Mouse (Mus musculus) v-Abl transformed pro-B cells (cell line): ENCODE results near the gene Slit3.

Experiments
- in situ Hi-C, 2 experiments: fragments of 400-800 bp; cut with MboI; formaldehyde crosslinking; loops; one replicate each; pipeline ENCODE4 v1.15.1; 2025; ENCODE audit not compliant: unreplicated experiment in 2 of 2

Gene Slit3

DNA sequence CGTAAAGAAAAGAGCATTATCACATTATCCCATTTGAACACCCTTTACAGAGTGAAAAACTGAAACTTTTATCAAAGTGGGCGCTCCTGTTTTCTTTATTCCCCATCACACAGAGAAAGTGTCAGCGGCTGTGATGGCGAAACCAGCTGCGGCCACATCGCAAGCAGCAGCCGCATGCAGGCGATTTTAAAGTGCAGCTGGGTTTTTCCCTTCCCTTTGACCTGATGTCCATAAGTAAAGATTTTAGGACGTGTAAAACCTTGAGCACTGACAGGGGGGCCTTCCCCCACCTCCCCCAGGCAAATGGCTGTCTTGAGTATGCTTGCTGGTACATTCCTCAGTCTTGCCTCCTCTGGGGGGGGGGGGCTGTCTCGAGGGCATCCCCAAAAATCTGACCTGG, 266.8 kb downstream of the Slit3 start:
- in situ Hi-C loops = no loop called here

DNA sequence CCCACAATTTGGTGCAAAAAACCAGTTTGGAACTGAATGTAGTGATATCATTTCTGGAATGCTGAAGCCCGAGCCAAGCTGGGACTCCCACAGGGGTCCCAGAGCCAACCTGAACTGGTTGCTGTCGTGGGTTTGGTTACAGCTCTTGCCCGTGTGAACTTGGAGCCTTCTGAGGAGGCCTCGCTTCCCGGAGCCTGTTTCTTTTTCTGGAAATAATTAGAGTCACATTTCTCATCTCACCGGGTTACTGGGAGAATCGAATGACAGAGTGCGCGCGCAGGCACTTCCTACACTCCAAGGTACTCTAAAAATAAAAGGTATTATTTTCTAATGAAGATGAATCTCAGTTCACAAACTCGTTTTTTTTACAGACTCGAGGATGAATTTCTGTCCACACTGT, 267.4 kb downstream of the Slit3 start:
- in situ Hi-C loops = no loop called here

DNA sequence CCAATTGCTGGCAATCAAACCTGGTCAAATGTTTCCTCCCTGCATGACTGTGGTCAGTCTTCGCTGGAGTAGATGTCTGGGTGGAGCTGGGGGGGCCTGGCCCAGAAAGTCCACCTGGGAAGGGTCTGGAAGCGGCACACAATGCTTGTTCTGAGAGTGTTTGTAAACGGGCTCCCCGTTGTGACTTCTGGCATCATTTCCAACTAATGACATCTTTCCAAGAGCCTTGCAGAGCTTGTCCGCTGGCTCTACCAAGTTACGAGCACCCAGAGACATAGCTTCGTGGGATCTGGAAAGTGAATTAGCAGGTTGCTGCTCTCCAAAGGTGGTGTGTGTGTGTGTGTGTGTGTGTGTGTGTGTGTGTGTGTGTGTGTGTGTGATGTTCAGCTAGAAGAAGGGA, 268.3 kb downstream of the Slit3 start:
- in situ Hi-C loops = no loop called here

DNA sequence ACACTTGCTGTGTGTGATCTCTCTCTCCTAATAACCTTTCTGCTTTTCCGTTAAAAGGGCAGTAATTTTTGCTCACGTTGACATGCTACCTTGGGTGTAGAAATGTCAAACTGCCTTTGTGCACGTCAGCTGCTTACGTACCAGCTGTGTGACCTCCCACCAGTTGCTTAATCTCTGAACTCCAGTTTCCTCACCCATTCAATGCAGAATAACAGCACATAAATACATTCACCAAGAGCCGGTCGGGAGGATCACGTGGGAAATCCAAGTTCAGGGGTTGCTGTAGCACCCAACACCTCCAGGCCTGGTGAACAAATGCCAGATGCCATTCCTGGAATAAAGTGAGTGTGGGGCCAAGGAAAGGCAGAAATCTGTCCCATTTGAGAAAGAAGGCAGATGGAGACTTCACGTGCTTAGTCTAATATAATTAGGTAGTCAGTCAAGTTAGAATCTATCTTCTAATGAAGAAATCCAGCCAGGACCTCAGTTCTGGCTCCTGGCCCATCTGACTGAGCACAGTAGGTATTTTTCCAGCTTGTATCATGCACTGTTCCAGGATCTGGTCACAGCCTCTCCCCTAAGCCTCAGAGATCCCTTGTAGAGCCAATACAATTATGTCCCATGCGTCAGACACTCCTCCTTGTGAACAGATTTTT, 268.9 kb downstream of the Slit3 start:
- in situ Hi-C loops = no loop called here

DNA sequence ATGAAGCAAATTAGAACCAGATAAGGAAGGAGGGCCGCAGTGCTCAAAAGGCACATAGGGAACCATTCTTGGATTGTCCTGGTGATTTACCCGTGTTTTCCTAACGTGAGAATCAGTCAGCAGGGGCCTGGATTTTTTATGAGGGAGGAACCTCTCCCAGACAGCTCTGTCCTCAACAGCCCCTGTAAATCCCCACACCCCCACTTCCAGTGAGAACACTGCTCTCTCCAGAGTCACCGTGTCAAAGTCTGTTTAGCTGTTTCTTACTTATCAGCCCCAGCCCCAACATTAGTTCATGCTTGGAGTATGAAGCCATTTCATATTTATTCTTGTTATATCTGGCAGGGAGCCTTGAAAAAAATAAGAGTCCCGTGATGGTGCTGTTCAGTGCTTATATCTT, 272.8 kb downstream of the Slit3 start:
- in situ Hi-C loops = no loop called here

DNA sequence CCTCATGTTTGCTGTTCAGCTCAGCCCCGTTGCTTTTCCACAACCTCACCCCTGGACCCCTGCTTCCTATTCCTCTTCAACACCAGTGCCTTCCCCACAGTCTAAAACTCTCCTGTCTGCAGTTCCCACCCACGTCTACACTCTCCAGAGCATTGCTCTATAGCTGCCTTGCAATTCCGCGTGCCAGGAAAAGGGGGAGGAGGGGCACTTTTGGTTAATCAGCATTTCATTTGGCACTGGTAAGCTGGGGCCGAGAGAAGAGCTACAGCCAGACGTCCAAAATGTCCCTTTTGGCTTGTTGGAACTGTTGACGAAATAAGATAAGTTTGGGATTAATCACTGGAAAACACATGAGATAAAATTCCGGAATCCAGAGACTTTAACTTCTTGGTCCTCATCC, 274.4 kb downstream of the Slit3 start:
- in situ Hi-C loops = no loop called here

DNA sequence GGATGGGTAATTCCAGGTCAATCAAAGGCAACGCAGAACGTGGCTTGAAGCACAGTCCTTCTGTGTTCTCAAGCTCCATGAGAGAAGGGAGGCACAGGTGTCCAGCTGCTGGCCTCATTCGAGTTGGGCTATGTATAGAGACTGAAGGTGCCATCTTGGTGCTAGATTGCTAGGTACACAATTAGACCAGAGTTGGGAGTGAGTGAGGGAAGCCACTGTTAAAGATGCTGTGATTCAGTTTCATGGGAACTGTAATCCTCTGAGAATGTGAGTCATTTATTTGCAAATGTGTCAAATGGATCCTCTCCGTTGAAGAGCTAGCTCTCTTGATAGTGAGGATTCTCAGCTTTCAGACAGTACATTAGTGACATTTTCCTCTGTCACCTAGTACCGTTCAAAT, 277.3 kb downstream of the Slit3 start:
- in situ Hi-C loops = no loop called here

DNA sequence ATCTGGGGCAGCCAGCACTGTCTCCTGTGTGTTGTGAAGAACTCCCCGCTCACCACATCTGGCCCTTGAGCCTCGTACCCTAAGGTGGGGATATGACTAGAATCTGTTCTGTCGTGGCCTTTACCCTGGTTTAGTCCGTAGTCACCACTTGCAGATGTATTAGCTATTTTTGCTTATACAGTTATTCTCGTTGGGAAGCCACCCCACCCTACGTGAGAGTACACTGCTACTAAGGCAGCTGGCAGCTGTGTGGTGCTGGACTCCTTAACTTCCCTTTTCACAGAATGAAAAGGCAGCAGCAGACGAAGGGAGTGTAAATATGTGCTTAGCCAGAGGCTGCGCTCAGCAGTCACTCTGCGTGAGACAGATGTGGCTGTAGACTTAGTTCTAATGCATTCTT, 282.5 kb downstream of the Slit3 start:
- in situ Hi-C loops = no loop called here

DNA sequence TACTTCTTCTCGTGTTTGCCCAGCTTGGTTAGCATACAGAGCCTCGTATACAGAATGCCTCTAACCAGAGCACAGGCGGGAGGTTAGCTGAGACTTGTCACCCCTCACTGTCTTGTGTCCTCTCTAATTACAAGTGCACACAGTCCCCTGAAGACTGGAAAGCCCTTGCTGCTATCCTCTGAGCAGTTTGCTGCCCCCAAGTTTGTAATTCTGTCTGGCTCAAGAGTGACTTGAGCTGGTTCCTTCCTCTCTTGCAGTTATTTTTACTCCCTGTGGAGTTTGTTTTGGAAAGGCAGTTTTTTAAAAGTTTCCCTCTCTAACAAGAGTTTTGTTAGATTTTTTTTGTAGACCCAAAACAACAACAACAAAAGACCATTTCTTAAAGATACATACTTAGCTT, 285.0 kb downstream of the Slit3 start:
- in situ Hi-C loops = no loop called here

DNA sequence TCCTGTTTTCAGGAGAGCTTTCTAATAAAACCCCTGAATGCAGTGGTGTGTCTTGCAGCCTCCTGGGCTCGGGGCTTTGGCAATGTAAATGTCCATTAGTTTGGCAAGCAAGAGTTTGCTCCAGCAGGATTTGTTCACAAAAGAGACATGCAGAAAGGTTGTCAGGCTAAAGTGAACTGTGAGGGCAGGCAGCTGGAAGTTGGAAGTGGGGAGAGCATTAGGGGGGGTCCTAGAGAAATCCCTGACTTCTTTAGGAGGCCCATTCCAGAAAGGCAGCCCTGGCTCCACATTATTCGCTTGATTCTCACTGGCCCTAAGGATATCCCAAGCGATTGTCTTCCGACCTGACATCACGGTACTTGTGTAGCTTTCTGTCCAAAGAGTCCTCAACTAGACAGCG, 285.5 kb downstream of the Slit3 start:
- in situ Hi-C loops = no loop called here

DNA sequence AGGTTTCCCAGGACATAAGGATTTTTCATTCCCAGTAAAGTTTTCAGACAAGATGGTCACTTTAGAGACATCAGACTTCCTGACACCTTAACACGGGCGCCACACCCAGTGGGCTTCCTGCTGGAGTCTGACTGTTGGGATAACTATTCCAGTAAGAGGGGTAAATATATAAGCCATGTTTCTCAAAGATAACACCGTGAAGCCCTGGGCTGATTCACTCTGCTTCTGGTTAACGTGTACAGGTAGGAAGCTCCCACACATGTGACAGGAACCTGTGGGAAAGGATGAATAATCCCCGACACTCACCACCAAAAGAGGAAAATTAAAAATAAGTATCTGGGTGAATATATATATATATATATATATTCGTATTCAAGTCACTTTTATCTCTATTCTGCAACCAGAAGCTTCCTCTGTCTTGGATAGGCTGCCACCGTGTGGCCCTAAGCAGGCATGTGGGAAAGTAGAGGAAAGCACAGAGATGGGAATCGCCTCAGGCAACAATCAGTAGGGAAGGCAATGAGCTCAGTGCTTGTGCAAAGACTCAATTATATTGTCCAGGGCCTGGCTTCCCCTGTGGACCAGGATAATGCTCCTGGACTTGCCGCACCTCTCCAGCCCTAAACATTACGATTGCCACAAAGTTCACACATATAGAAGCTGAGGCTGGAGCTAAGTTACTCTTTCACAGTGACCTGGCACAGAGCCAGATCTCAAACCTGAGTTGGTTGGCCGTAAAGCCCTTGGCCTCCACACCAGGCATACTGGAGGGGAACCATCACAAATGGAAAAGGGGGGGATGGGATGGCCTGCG, 286.5 kb downstream of the Slit3 start:
- in situ Hi-C loops = no loop called here

DNA sequence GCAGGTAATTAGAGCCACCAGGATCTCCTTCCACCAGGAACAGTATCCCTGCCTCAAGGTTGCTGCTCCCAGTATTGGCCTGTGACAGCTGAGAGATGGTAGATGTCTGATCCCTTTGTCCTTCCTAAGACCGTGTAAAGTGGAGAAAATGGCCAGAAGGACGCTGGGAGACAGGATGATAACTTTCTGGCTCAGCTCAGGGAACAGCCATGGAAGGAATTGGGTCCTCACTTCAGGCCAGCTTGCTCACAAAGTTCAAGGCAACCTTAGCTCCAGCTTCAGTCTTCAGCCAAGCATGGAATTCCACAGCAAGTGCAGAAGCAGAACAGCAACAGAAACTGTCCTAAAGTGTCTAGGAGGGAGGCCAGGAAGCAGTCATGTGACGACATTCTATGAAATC, 289.4 kb downstream of the Slit3 start:
- in situ Hi-C loops = no loop called here

DNA sequence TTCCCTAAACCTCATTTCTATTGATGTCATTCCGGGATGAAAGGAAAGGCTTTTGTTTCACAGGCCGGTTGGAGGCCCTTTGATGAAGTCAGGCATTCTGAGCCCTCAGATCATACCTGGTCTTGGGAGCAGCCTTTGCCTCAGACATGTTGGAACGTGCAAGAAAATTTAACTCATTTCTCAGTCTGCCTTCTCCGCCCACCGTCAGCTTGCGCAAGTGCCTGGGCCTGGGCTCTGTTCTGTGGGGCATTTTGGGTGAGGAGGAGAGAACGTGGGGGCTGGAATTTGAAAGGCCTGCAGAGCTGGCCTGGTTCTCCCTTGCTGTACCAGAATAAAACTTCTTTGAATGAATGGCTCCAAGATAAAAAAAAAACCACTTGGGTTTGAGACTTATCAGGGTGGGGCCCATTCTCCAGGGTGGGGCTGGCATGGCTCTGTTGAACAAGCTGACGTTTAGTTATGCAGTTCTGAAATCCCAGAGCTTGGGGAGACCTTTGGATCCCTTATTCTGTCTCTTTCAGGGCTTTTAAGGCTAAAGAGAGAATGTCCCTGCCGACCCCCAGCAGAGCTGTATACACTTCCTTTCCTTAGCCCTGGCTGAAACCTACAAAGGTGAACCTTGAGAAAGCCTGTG, 294.9 kb downstream of the Slit3 start:
- in situ Hi-C loops = no loop called here

DNA sequence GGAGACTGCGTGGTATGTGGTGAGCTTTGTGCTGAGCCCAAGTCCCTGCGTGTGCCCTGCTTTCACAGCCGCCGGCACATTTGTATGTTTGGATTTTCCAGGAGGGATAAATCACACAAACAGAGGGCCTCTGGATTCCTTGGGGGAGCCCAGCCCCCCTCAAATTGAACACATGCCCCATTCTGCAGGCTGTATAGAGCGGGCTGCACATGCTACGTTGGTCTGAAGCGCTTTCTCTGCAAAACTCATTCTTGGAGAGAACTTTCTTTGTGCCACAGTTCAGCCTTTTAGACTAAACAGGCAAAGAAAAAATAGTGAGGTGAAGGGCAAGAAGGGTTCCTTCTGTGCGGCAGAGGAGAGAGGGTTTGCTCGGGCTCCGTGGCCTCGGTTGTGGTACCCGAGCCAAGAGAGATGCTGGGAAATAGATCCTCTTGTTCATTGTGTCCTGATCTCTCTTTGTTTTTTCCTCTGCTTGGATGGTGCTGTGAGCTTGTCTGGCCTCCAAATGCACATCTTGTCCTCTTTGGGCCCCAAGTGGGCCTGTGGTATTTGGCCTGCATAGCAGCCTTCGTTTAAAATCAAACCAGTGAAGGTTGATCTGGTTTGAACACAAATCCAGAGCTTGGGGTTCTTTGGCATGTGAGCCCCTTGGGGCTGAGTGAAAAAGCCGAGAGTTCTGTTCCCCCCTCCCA, 295.5 kb downstream of the Slit3 start:
- in situ Hi-C loops = no loop called here

DNA sequence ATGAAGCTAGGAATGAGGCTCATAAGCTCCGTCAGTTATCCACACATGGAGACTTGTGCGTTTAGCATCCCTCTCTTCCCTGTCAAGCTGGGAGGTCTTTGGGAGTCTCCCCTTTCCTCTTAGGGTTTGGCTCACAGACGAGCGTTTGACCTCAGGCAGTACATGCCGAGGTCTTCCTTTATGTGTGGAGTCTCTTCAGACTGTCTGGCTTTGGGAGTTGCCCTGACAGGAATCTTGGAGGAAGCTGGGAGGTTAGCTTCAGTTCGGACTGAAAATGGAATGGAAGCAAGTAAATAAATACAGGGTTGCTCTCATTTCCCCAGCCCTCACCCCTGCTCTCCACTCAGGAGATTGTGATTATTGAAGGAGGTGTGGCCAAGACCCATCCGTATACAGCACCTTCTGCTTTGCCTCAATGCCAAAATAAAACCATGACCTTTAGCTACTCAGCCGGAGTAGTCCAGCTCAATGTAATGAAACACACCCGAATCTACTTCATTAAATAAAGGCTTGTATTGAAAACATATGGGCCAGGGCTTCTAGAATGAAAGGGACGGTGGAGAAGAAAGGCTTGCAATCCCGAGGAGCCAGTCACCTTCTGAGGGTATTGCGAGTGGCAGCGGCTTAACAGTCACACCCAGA, 297.0 kb downstream of the Slit3 start:
- in situ Hi-C loops = no loop called here

DNA sequence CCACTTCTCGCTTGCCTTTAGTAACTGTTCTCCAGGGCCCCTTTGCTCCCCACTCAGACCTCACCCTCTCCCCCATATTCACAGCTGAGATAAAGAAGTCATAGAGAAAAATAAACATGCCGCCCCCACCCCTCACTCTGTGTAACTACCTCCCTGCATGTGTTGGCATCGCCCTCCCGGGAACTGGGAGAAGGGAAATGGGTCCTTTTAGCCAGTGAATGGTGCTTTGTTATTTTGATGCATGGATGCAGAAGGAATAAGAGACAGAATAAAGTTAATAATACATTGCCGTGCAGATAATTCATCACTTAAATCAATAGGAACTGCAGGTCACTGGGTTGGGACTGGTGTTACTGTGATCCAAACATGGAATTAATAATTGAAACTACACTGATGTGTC, 298.0 kb downstream of the Slit3 start:
- in situ Hi-C loops = no loop called here

DNA sequence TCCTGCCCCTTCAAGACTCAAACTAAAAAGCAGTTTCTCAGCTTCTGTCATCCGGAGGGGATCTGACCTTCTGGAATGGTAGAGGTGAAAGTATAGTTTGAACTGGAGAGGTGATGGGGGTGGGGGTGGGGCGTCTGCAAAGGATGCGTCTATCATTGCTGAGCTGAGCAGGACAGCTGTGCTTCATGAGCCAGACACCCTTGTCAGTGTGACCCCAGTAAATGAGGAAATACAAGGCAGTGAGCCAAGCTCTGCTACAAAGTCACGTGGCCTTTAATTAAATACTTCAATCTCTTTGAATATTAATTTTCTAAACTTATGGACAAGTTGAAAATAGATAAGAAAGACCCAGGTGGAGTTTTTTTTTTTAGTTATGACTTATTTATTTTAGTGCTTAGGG, 300.7 kb downstream of the Slit3 start:
- in situ Hi-C loops = no loop called here

DNA sequence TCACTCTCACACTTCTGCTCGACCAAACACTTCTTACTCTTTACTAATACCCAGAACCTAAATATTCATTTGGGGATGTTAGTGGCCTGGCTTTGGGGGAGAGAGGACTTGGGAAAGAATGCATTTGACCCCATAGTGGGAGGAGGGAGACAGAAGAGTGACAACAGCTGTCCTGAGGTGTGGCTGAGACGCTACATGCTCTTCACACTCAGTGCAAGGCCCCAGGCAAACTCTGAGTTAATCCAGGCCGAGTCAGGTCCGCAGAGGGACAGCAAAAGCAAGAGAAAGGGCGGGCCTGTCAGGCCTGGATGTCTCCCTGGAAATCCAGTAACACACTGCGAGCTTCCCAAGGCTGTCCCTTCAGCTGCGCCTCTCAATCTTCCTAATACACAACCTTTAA, 307.0 kb downstream of the Slit3 start:
- in situ Hi-C loops = no loop called here

DNA sequence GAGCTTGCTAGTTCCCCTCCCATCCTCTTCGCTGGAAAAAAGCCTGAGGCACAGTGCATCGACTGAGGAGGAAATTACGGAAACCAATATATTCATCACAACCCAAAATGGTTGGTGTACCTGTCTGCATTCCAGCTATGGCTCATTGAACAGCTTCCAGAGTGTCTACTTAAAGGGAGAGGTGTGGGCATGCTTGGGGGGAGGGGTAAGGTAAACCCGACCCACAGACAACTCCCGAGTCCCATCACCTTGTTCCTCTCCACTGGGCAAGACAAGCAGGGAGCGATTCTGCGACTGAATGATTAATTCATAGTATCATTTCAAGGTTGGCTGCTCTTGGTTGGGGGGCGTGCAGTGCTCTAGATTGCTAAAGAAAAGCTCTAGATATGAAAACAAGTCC, 310.1 kb downstream of the Slit3 start:
- in situ Hi-C loops = no loop called here

DNA sequence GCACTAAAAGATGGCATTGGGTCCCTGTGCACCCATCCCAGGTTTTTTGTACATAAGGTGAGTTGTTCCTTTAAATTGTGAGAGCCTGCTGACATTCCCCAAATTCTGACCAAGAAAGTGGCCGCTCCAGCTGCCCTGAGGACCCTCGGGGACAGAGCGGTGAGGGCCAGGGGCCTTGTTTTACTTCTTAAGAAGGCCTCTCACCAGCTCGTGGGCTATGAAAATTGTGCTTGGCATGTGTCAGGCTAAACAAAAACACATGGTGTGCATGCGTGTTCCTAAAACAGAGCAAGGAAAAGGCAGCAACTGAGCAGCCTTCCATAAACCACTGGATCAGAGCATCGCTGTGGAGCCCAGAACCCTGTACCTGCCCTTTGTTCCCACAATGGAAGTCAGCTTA, 316.5 kb downstream of the Slit3 start:
- in situ Hi-C loops = no loop called here

DNA sequence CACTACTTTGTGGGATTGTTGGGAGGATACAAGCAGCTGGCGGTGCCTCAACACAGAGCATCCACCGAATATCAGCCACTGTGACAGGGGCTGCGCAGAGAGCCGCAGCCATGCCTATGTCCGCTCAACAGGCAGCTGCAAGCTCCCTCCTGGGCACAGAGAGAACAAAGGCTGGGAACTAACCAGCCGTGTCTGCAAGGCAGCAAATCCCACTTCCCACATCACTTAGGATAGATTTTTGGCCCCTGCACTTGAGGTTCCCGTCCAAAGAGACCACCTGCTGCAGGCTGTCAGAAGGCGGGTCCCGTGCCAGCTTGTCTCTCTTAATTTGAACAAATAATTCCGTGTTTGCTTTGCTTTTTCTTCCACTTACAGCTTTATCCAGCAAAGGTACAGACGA, 319.2 kb downstream of the Slit3 start:
- in situ Hi-C loops = no loop called here
